Mouse (Mus musculus): ENCODE measurements at regions not wholly inside any gene's neighbourhood (a gene's known extent, or its start where the extent isn't known, plus 50 kb on each side); places are given as distances from the start of the nearest gene placed in this dataset.
A peak's percentile ranks its signal among the peaks of the same experiment; 100 is the strongest.

GRCm38 (mm10) chr15:63360402-63360801 is 484.6 kb downstream of the Gsdmc2 start:
- no peaks in the 10 kb centered on the region for H3K4me1 ChIP-seq (ENCODE audit: control insufficient read depth, insufficient read depth, low read length)
- WGBS: 80% methylated on average over 7 of the region's 7 CpGs
- no peak overlapping the region for H3K4me2 ChIP-seq (ENCODE audit: low read depth, severe bottlenecking)
- DNase-seq (ENCODE audit: low spot score): no peak
- no peaks in the 10 kb centered on the region for H3K9me3 ChIP-seq (ENCODE audit: control insufficient read depth, low read length)
- ATAC-seq (ENCODE audit: insufficient number of reproducible peaks, low FRiP score, low TSS enrichment, low read depth): no peak
- H3K9ac ChIP-seq (ENCODE audit: low read length): no peak overlapping the region
- H3K27me3 ChIP-seq (ENCODE audit: control insufficient read depth, insufficient read depth, low read length): no peaks in the 10 kb centered on the region
- no peak overlapping the region for H3K27ac ChIP-seq (replicated peaks; ENCODE audit: low read depth, low read length)
- H3K36me3 ChIP-seq (ENCODE audit: control insufficient read depth, insufficient read depth, low read length): no peaks in the 10 kb centered on the region
- no peak overlapping the region for H3K4me3 ChIP-seq (ENCODE audit: low read depth, low read length)

GRCm38 (mm10) chr15:63341730-63342129 is 503.2 kb downstream of the Gsdmc2 start:
- no peak overlapping the region for H3K27ac ChIP-seq (replicated peaks; ENCODE audit: low read depth, low read length)
- no peak for ATAC-seq (ENCODE audit: insufficient number of reproducible peaks, low FRiP score, low TSS enrichment, low read depth)
- H3K36me3 ChIP-seq (ENCODE audit: control insufficient read depth, insufficient read depth, low read length): no peaks in the 10 kb centered on the region
- no peaks in the 10 kb centered on the region for H3K9me3 ChIP-seq (ENCODE audit: control insufficient read depth, low read length)
- H3K4me2 ChIP-seq (ENCODE audit: low read depth, severe bottlenecking): no peak overlapping the region
- no peak overlapping the region for H3K9ac ChIP-seq (ENCODE audit: low read length)
- H3K4me3 ChIP-seq (ENCODE audit: low read depth, low read length): no peak overlapping the region
- WGBS: 86% methylated on average over 2 of the region's 2 CpGs
- H3K27me3 ChIP-seq (ENCODE audit: control insufficient read depth, insufficient read depth, low read length): no peaks in the 10 kb centered on the region
- 0 out of 2 replicates have a peak, but pooled peaks cover 2% of the 10 kb centered on the region for H3K4me1 ChIP-seq (ENCODE audit: control insufficient read depth, insufficient read depth, low read length)
- DNase-seq (ENCODE audit: low spot score): no peak

GRCm38 (mm10) chr15:63340322-63341060 is 504.5 kb downstream of the Gsdmc2 start:
- H3K27ac ChIP-seq (replicated peaks; ENCODE audit: low read depth, low read length): no peak overlapping the region
- no peaks in the 10 kb centered on the region for H3K27me3 ChIP-seq (ENCODE audit: control insufficient read depth, insufficient read depth, low read length)
- H3K9ac ChIP-seq (ENCODE audit: low read length): no peak overlapping the region
- peak; percentile 80 for DNase-seq (ENCODE audit: low spot score)
- 6% methylated on average over 6 of the region's 6 CpGs for WGBS
- ATAC-seq (ENCODE audit: insufficient number of reproducible peaks, low FRiP score, low TSS enrichment, low read depth): peak; percentile 76; the same call in 1 of the 2 replicates
- no peaks in the 10 kb centered on the region for H3K36me3 ChIP-seq (ENCODE audit: control insufficient read depth, insufficient read depth, low read length)
- H3K4me3 ChIP-seq (ENCODE audit: low read depth, low read length): no peak overlapping the region
- H3K4me1 ChIP-seq (ENCODE audit: control insufficient read depth, insufficient read depth, low read length): 0 out of 2 replicates have a peak, but pooled peaks cover 2% of the 10 kb centered on the region
- H3K4me2 ChIP-seq (ENCODE audit: low read depth, severe bottlenecking): no peak overlapping the region
- H3K9me3 ChIP-seq (ENCODE audit: control insufficient read depth, low read length): no peaks in the 10 kb centered on the region

GRCm38 (mm10) chr15:63319666-63320065 is 525.3 kb downstream of the Gsdmc2 start:
- no peak overlapping the region for H3K9ac ChIP-seq (ENCODE audit: low read length)
- H3K4me1 ChIP-seq (ENCODE audit: control insufficient read depth, insufficient read depth, low read length): no peaks in the 10 kb centered on the region
- WGBS: 42% methylated on average over 1 of the region's 1 CpGs
- H3K36me3 ChIP-seq (ENCODE audit: control insufficient read depth, insufficient read depth, low read length): no peaks in the 10 kb centered on the region
- no peaks in the 10 kb centered on the region for H3K27me3 ChIP-seq (ENCODE audit: control insufficient read depth, insufficient read depth, low read length)
- H3K27ac ChIP-seq (replicated peaks; ENCODE audit: low read depth, low read length): no peak overlapping the region
- H3K4me3 ChIP-seq (ENCODE audit: low read depth, low read length): no peak overlapping the region
- DNase-seq (ENCODE audit: low spot score) (no peak), ATAC-seq (ENCODE audit: insufficient number of reproducible peaks, low FRiP score, low TSS enrichment, low read depth) (no peak)
- H3K4me2 ChIP-seq (ENCODE audit: low read depth, severe bottlenecking): no peak overlapping the region
- no peaks in the 10 kb centered on the region for H3K9me3 ChIP-seq (ENCODE audit: control insufficient read depth, low read length)

GRCm38 (mm10) chr15:63310426-63310825 is 534.6 kb downstream of the Gsdmc2 start:
- Histone ChIP-seq H3K36me3 (ENCODE audit: control insufficient read depth, insufficient read depth, low read length) (no peaks in the 10 kb centered on the region), H3K27ac (replicated peaks; ENCODE audit: low read depth, low read length) (no peak overlapping the region), H3K4me2 (ENCODE audit: low read depth, severe bottlenecking) (no peak overlapping the region), H3K27me3 (ENCODE audit: control insufficient read depth, insufficient read depth, low read length) (no peaks in the 10 kb centered on the region), H3K9ac (ENCODE audit: low read length) (no peak overlapping the region), H3K4me3 (ENCODE audit: low read depth, low read length) (no peak overlapping the region), H3K4me1 (ENCODE audit: control insufficient read depth, insufficient read depth, low read length) (no peaks in the 10 kb centered on the region), H3K9me3 (ENCODE audit: control insufficient read depth, low read length) (no peaks in the 10 kb centered on the region)
- 73% methylated on average over 2 of the region's 2 CpGs for WGBS
- DNase-seq (ENCODE audit: low spot score) (no peak), ATAC-seq (ENCODE audit: insufficient number of reproducible peaks, low FRiP score, low TSS enrichment, low read depth) (no peak)

- H3K4me1 ChIP-seq (ENCODE audit: control insufficient read depth, insufficient read depth, low read length): no peaks in the 10 kb centered on the region
- DNase-seq (ENCODE audit: low spot score): no peak
- no peak overlapping the region for H3K9ac ChIP-seq (ENCODE audit: low read length)
- 78% methylated on average over 4 of the region's 4 CpGs for WGBS
- H3K4me2 ChIP-seq (ENCODE audit: low read depth, severe bottlenecking): no peak overlapping the region
- no peaks in the 10 kb centered on the region for H3K36me3 ChIP-seq (ENCODE audit: control insufficient read depth, insufficient read depth, low read length)
- no peaks in the 10 kb centered on the region for H3K9me3 ChIP-seq (ENCODE audit: control insufficient read depth, low read length)
- no peak for ATAC-seq (ENCODE audit: insufficient number of reproducible peaks, low FRiP score, low TSS enrichment, low read depth)
- H3K4me3 ChIP-seq (ENCODE audit: low read depth, low read length): no peak overlapping the region
- H3K27ac ChIP-seq (replicated peaks; ENCODE audit: low read depth, low read length): no peak overlapping the region
- no peaks in the 10 kb centered on the region for H3K27me3 ChIP-seq (ENCODE audit: control insufficient read depth, insufficient read depth, low read length)
Observed at GRCm38 (mm10) chr15:63299311-63299710, 545.7 kb downstream of the Gsdmc2 start.

GRCm38 (mm10) chr15:63288534-63288933 is 556.4 kb downstream of the Gsdmc2 start:
- peak; percentile 44; the same call in 1 of the 2 replicates for ATAC-seq (ENCODE audit: insufficient number of reproducible peaks, low FRiP score, low TSS enrichment, low read depth)
- no peaks in the 10 kb centered on the region for H3K36me3 ChIP-seq (ENCODE audit: control insufficient read depth, insufficient read depth, low read length)
- no peaks in the 10 kb centered on the region for H3K27me3 ChIP-seq (ENCODE audit: control insufficient read depth, insufficient read depth, low read length)
- no peaks in the 10 kb centered on the region for H3K9me3 ChIP-seq (ENCODE audit: control insufficient read depth, low read length)
- H3K27ac ChIP-seq (replicated peaks; ENCODE audit: low read depth, low read length): no peak overlapping the region
- no peak overlapping the region for H3K9ac ChIP-seq (ENCODE audit: low read length)
- no peak for DNase-seq (ENCODE audit: low spot score)
- no peak overlapping the region for H3K4me3 ChIP-seq (ENCODE audit: low read depth, low read length)
- H3K4me2 ChIP-seq (ENCODE audit: low read depth, severe bottlenecking): no peak overlapping the region
- H3K4me1 ChIP-seq (ENCODE audit: control insufficient read depth, insufficient read depth, low read length): no peaks in the 10 kb centered on the region

GRCm38 (mm10) chr15:63286026-63286425 is 559.0 kb downstream of the Gsdmc2 start:
- Histone ChIP-seq H3K36me3 (ENCODE audit: control insufficient read depth, insufficient read depth, low read length) (no peaks in the 10 kb centered on the region), H3K27me3 (ENCODE audit: control insufficient read depth, insufficient read depth, low read length) (no peaks in the 10 kb centered on the region), H3K4me2 (ENCODE audit: low read depth, severe bottlenecking) (no peak overlapping the region), H3K4me3 (ENCODE audit: low read depth, low read length) (no peak overlapping the region), H3K9ac (ENCODE audit: low read length) (no peak overlapping the region), H3K27ac (replicated peaks; ENCODE audit: low read depth, low read length) (no peak overlapping the region), H3K4me1 (ENCODE audit: control insufficient read depth, insufficient read depth, low read length) (no peaks in the 10 kb centered on the region), H3K9me3 (ENCODE audit: control insufficient read depth, low read length) (no peaks in the 10 kb centered on the region)
- 80% methylated on average over 1 of the region's 1 CpGs for WGBS
- ATAC-seq (ENCODE audit: insufficient number of reproducible peaks, low FRiP score, low TSS enrichment, low read depth) (no peak), DNase-seq (ENCODE audit: low spot score) (no peak)

GRCm38 (mm10) chr15:63270381-63270780 is 574.6 kb downstream of the Gsdmc2 start:
- DNase-seq (ENCODE audit: low spot score) (no peak), ATAC-seq (ENCODE audit: insufficient number of reproducible peaks, low FRiP score, low TSS enrichment, low read depth) (no peak)
- Histone ChIP-seq H3K9ac (ENCODE audit: low read length) (no peak overlapping the region), H3K4me3 (ENCODE audit: low read depth, low read length) (no peak overlapping the region), H3K27me3 (ENCODE audit: control insufficient read depth, insufficient read depth, low read length) (no peaks in the 10 kb centered on the region), H3K27ac (replicated peaks; ENCODE audit: low read depth, low read length) (no peak overlapping the region), H3K9me3 (ENCODE audit: control insufficient read depth, low read length) (no peaks in the 10 kb centered on the region), H3K36me3 (ENCODE audit: control insufficient read depth, insufficient read depth, low read length) (no peaks in the 10 kb centered on the region), H3K4me2 (ENCODE audit: low read depth, severe bottlenecking) (no peak overlapping the region), H3K4me1 (ENCODE audit: control insufficient read depth, insufficient read depth, low read length) (no peaks in the 10 kb centered on the region)
- WGBS: 97% methylated on average over 2 of the region's 2 CpGs
